ENCODE assay signal across 8 mouse cellular contexts in genomic region chr13:55510668-55511491, GRCm38 (mm10). TPM values are rescaled to one million over a fixed set of nuclear protein-coding genes. Genes with fewer than 3 reads are reported as not detected.
A peak's percentile ranks its signal among the peaks of the same experiment; 100 is the strongest.
DNase-seq lines count a peak whose midpoint lies in the region; ATAC-seq and TF ChIP-seq lines count a peak whose summit lies in the region.

No protein-coding gene starts in this region.

- peaks cover 25% of the 10 kb centered on the region for H3K4me1 ChIP-seq in intestine, embryonic 15.5 days (replicated peaks)
- H3K4me1 ChIP-seq in liver, postnatal 0 days (ENCODE audit: insufficient read depth), result peaks cover 32% of the 10 kb centered on the region
- H3K4me1 ChIP-seq in neural tube, embryonic 15.5 days, result peaks cover 34% of the 10 kb centered on the region
- peaks cover 9% of the 10 kb centered on the region for H3K4me1 ChIP-seq in cerebellum, adult 2 months (ENCODE audit: control insufficient read depth, insufficient read depth, low read length)

- no peak for TF ChIP-seq POLR2A in cerebellum, adult 2 months (IDR thresholded peaks at IDR 0.05; ENCODE audit: borderline replicate concordance, insufficient read depth, low read length)

- TF ChIP-seq EP300 in liver, postnatal 0 days (IDR thresholded peaks at IDR 0.05; ENCODE audit: low read depth), result no peak

- peak overlapping the region; percentile 92 for H3K27ac ChIP-seq in intestine, embryonic 15.5 days
- peak overlapping the region; percentile 65 for H3K27ac ChIP-seq in liver, postnatal 0 days (ENCODE audit: low read depth)
- H3K27ac ChIP-seq in neural tube, embryonic 15.5 days (replicated peaks), result peak overlapping the region; percentile 88
- no peak overlapping the region for H3K27ac ChIP-seq in cerebellum, adult 2 months (ENCODE audit: insufficient read depth, low read length)

- peak overlapping the region; percentile 81; the same call in 1 of the 2 replicates for H3K9ac ChIP-seq in intestine, embryonic 15.5 days
- H3K9ac ChIP-seq in liver, postnatal 0 days (replicated peaks), result peak overlapping the region; percentile 12
- H3K9ac ChIP-seq in neural tube, embryonic 15.5 days (replicated peaks), result peak overlapping the region; percentile 92

- intact Hi-C loops in gastrocnemius, postnatal 36 days (cut with DNase I), result no loop called here
- intact Hi-C loops in left cerebral cortex, postnatal 36 days (cut with DNase I), result no loop called here

- TF ChIP-seq CTCF in liver, postnatal 0 days (IDR thresholded peaks at IDR 0.05; ENCODE audit: low read depth), result peak; percentile 31
- no peak for TF ChIP-seq CTCF in cerebellum, adult 2 months (IDR thresholded peaks at IDR 0.05; ENCODE audit: borderline replicate concordance, insufficient read depth, low read depth, low read length)

- H3K4me3 ChIP-seq in intestine, embryonic 15.5 days (replicated peaks), result peak overlapping the region; percentile 72
- H3K4me3 ChIP-seq in liver, postnatal 0 days (ENCODE audit: low read depth, low read length), result no peak overlapping the region
- H3K4me3 ChIP-seq in neural tube, embryonic 15.5 days (replicated peaks), result peak overlapping the region; percentile 86
- H3K4me3 ChIP-seq in cerebellum, adult 2 months (replicated peaks; ENCODE audit: insufficient read depth, low read depth, low read length), result no peak overlapping the region

- no peaks in the 10 kb centered on the region for H3K9me3 ChIP-seq in intestine, embryonic 15.5 days
- no peaks in the 10 kb centered on the region for H3K9me3 ChIP-seq in liver, postnatal 0 days (ENCODE audit: low read length)
- no peaks in the 10 kb centered on the region for H3K9me3 ChIP-seq in neural tube, embryonic 15.5 days (replicated peaks)

- no peaks in the 10 kb centered on the region for H3K27me3 ChIP-seq in intestine, embryonic 15.5 days (replicated peaks)
- 0 out of 2 replicates have a peak, but pooled peaks cover 8% of the 10 kb centered on the region for H3K27me3 ChIP-seq in liver, postnatal 0 days (ENCODE audit: insufficient read depth, low read length)
- 0 out of 2 replicates have a peak, but pooled peaks cover 3% of the 10 kb centered on the region for H3K27me3 ChIP-seq in neural tube, embryonic 15.5 days (replicated peaks)
- no peaks in the 10 kb centered on the region for H3K27me3 ChIP-seq in cerebellum, adult 2 months (ENCODE audit: control insufficient read depth, insufficient read depth, low read length)

- 7% methylated on average over 6 of the region's 6 CpGs for WGBS in intestine, embryonic 15.5 days
- WGBS in liver, postnatal 0 days (ENCODE audit: insufficient replicate concordance), result 22% methylated on average over 6 of the region's 6 CpGs
- WGBS in neural tube, embryonic 15.5 days, result 8% methylated on average over 6 of the region's 6 CpGs
- 77% methylated on average over 6 of the region's 6 CpGs for WGBS in cerebellum, adult 2 months

- ATAC-seq in intestine, embryonic 15.5 days, result peak; percentile 73
- peak; percentile 65 for ATAC-seq in liver, postnatal 0 days
- ATAC-seq in neural tube, embryonic 15.5 days (ENCODE audit: low FRiP score), result no peak

- peaks cover 15% of the 10 kb centered on the region for H3K36me3 ChIP-seq in intestine, embryonic 15.5 days
- peaks cover 26% of the 10 kb centered on the region for H3K36me3 ChIP-seq in liver, postnatal 0 days (replicated peaks; ENCODE audit: insufficient read depth, low read length)
- peaks cover 47% of the 10 kb centered on the region for H3K36me3 ChIP-seq in neural tube, embryonic 15.5 days

- H3K4me2 ChIP-seq in intestine, embryonic 15.5 days (replicated peaks), result peak overlapping the region; percentile 81
- peak overlapping the region; percentile 98 for H3K4me2 ChIP-seq in liver, postnatal 0 days (ENCODE audit: low read depth, low read length)
- H3K4me2 ChIP-seq in neural tube, embryonic 15.5 days, result peak overlapping the region; percentile 77

- DNase-seq in MN1 (ENCODE audit: low spot score), result peak; percentile 92
- peak; percentile 22 for DNase-seq in c-Kit-positive CD71-positive TER-119-positive erythroid progenitor cells, embryonic 14.5 days (ENCODE audit: low spot score)
- DNase-seq in gastrocnemius, postnatal 36 days, result peak; percentile 84 to 88
- peak; percentile 65 for DNase-seq in liver, postnatal 0 days
- DNase-seq in left cerebral cortex, postnatal 36 days (ENCODE audit: low spot score in 2 of 2), result no peak
- no peak for DNase-seq in cerebellum, adult 2 months

RNA-seq across cellular contexts. Expression of gene Pdlim7, which starts 2.6 kb away (rescaled TPM):
- total RNA-seq in gastrocnemius, postnatal 36 days (2021), result 100 to 1,000 TPM; 605 to 719 TPM
- polyA plus RNA-seq in intestine, embryonic 15.5 days (2015; fragmentation: Nextera tagmentation; extraction: Ambion mirVana), result 187 and 195 TPM in 2 replicates
- polyA plus RNA-seq in liver, postnatal 0 days (2015; fragmentation: Nextera tagmentation; extraction: Ambion mirVana), result 15.9 and 17.0 TPM in 2 replicates
- polyA plus RNA-seq in neural tube, embryonic 15.5 days (2015; fragmentation: Nextera tagmentation; extraction: Ambion mirVana), result 169 and 176 TPM in 2 replicates
- total RNA-seq in left cerebral cortex, postnatal 36 days (2021), result 100 to 1,000 TPM in 1 of 2 experiments, 10 to 100 TPM in 1; 82.1 to 101 TPM
- polyA plus RNA-seq in cerebellum, adult 2 months (2012; rRNA removed), result 66.8 and 67.2 TPM in 2 replicates

RNA-seq across cellular contexts. Expression of gene Dok3, which starts 18.2 kb away (rescaled TPM):
- 1 to 10 TPM in 1 of 2 experiments, under 1 TPM in 1; 0.74 to 1.2 TPM for total RNA-seq in gastrocnemius, postnatal 36 days (2021)
- 3.1 and 3.6 TPM in 2 replicates for polyA plus RNA-seq in intestine, embryonic 15.5 days (2015; fragmentation: Nextera tagmentation; extraction: Ambion mirVana)
- 18.1 and 20.2 TPM in 2 replicates for polyA plus RNA-seq in liver, postnatal 0 days (2015; fragmentation: Nextera tagmentation; extraction: Ambion mirVana)
- polyA plus RNA-seq in neural tube, embryonic 15.5 days (2015; fragmentation: Nextera tagmentation; extraction: Ambion mirVana), result 4.2 and 4.6 TPM in 2 replicates
- 10 to 100 TPM in 1 of 2 experiments, 1 to 10 TPM in 1; 5.5 to 14.0 TPM for total RNA-seq in left cerebral cortex, postnatal 36 days (2021)
- polyA plus RNA-seq in cerebellum, adult 2 months (2012; rRNA removed), result 9.3 and 9.8 TPM in 2 replicates

RNA-seq across cellular contexts. Expression of gene Dbn1, which starts 23.0 kb away (rescaled TPM):
- total RNA-seq in gastrocnemius, postnatal 36 days (2021), result 1 to 10 TPM; 7.7 TPM
- polyA plus RNA-seq in intestine, embryonic 15.5 days (2015; fragmentation: Nextera tagmentation; extraction: Ambion mirVana), result 103 and 109 TPM in 2 replicates
- polyA plus RNA-seq in liver, postnatal 0 days (2015; fragmentation: Nextera tagmentation; extraction: Ambion mirVana), result 4.1 and 4.2 TPM in 2 replicates
- polyA plus RNA-seq in neural tube, embryonic 15.5 days (2015; fragmentation: Nextera tagmentation; extraction: Ambion mirVana), result 389 and 450 TPM in 2 replicates
- total RNA-seq in left cerebral cortex, postnatal 36 days (2021), result 100 to 1,000 TPM; 247 to 314 TPM
- 97.4 and 108 TPM in 2 replicates for polyA plus RNA-seq in cerebellum, adult 2 months (2012; rRNA removed)

RNA-seq across cellular contexts. Expression of gene Ddx41, which starts 25.6 kb away (rescaled TPM):
- total RNA-seq in gastrocnemius, postnatal 36 days (2021), result 10 to 100 TPM in 1 of 2 experiments, 1 to 10 TPM in 1; 9.3 to 10.3 TPM
- polyA plus RNA-seq in intestine, embryonic 15.5 days (2015; fragmentation: Nextera tagmentation; extraction: Ambion mirVana), result 50.9 and 51.0 TPM in 2 replicates
- 17.0 and 17.2 TPM in 2 replicates for polyA plus RNA-seq in liver, postnatal 0 days (2015; fragmentation: Nextera tagmentation; extraction: Ambion mirVana)
- polyA plus RNA-seq in neural tube, embryonic 15.5 days (2015; fragmentation: Nextera tagmentation; extraction: Ambion mirVana), result 48.8 and 53.1 TPM in 2 replicates
- total RNA-seq in left cerebral cortex, postnatal 36 days (2021), result 10 to 100 TPM; 53.1 to 63.9 TPM
- 66.3 and 70.3 TPM in 2 replicates for polyA plus RNA-seq in cerebellum, adult 2 months (2012; rRNA removed)

RNA-seq across cellular contexts. Expression of gene Prr7, which starts 46.8 kb away (rescaled TPM):
- total RNA-seq in gastrocnemius, postnatal 36 days (2021), result under 1 TPM; 0.62 to 0.77 TPM
- polyA plus RNA-seq in intestine, embryonic 15.5 days (2015; fragmentation: Nextera tagmentation; extraction: Ambion mirVana), result 0.24 and 0.28 TPM in 2 replicates
- polyA plus RNA-seq in liver, postnatal 0 days (2015; fragmentation: Nextera tagmentation; extraction: Ambion mirVana), result not detected in 2 replicates
- 4.2 and 5.8 TPM in 2 replicates for polyA plus RNA-seq in neural tube, embryonic 15.5 days (2015; fragmentation: Nextera tagmentation; extraction: Ambion mirVana)
- 10 to 100 TPM; 81.8 to 82.1 TPM for total RNA-seq in left cerebral cortex, postnatal 36 days (2021)
- polyA plus RNA-seq in cerebellum, adult 2 months (2012; rRNA removed), result 10.7 and 13.0 TPM in 2 replicates

Comparison
In these comparisons a context has a peak if more than half of its experiments do, and no peak if none do; other contexts are left out.
1. DNase-seq: peak in MN1 (single experiment), c-Kit-positive CD71-positive TER-119-positive erythroid progenitor cells, embryonic 14.5 days (single experiment), gastrocnemius, postnatal 36 days (2 of 2) and liver, postnatal 0 days (single experiment); none in left cerebral cortex, postnatal 36 days (0 of 2) and cerebellum, adult 2 months (0 of 2).
2. H3K4me3 ChIP-seq: peak in intestine, embryonic 15.5 days (single experiment) and neural tube, embryonic 15.5 days (single experiment); none in liver, postnatal 0 days (single experiment) and cerebellum, adult 2 months (single experiment).
3. H3K9ac ChIP-seq: peak in every context shown above with its lines; median percentile 92 in neural tube, embryonic 15.5 days; 81 in intestine, embryonic 15.5 days; 12 in liver, postnatal 0 days.
4. RNA of gene Dbn1, which starts 23.0 kb away (polyA plus RNA-seq): 389 to 450 TPM in neural tube, embryonic 15.5 days, 103 to 109 TPM in intestine, embryonic 15.5 days and 97.4 to 108 TPM in cerebellum, adult 2 months; 4.1 to 4.2 TPM in liver, postnatal 0 days; every median in the first group is over 10 times any median in the second.
5. Peak in every context shown above with its lines, with median percentiles within 50 percentile points of each other: H3K4me2 ChIP-seq.